In the genomic region with DNA sequence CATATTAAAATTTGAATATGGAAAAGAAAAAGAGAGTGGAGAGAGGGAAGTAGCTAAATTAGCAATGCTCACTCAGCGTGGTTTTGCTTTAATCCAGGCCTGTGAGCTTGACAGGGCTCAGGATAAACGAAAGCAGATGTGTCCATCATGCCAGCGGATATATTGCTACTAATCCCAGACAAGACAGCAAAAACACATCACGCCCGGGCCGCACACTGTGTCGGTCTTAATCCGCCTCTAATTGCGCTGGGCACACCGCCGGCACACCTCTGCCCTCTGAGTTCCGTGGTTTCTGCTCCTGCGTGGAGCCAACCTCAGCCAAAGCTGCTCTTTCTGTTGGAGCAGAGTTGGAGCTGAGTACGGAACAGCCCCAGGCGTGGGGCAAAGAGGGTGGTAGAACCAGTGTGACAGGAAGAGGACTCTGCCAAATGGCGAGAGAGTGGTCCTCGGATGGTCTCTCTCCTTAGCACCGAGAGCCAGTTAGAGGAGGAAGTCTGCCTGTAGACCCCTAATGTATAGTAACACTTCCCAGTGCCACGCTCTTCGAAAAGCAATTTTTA, we compare ENCODE assay signal across 12 mouse cellular contexts.
A peak's percentile ranks its signal among the peaks of the same experiment; 100 is the strongest.
DNase-seq lines count a peak whose midpoint lies in the region.
"Had no signal": no experiment of that assay in that cellular context is flagged by ENCODE, and none has a peak within 500 bp of the region (broad histone marks: within the 10 kb centered on the region; RNA-seq: fewer than 3 reads in every experiment).

No protein-coding gene starts in this region.

- peak; percentile 11 for DNase-seq in urinary bladder, postnatal 14 days (ENCODE audit: low spot score)
- no peak for DNase-seq in urinary bladder, postnatal 10 days (ENCODE audit: low spot score)
- peak; percentile 13 for DNase-seq in fat pad, adult 2 months (ENCODE audit: extremely low read depth, low read depth, low spot score)
- peak; percentile 5 for DNase-seq in lung, postnatal 25 days (ENCODE audit: low spot score)
- DNase-seq in urinary bladder, postnatal 25 days (ENCODE audit: low spot score): peak; percentile 7
- DNase-seq in layer of hippocampus, postnatal 36 days: no peak
- no peak for DNase-seq in left cerebral cortex, postnatal 14 days (ENCODE audit: low spot score in 2 of 2)
- no peak for DNase-seq in thymus, postnatal 14 days
- DNase-seq: adrenal gland, adult 2 months; forebrain, postnatal 0 days; liver, postnatal 0 days; thymus, postnatal 36 days had no signal

- intact Hi-C loops in left cerebral cortex, postnatal 14 days (cut with DNase I): no loop called here

Comparison
In these comparisons a context has a peak if more than half of its experiments do, and no peak if none do; other contexts are left out.
1. DNase-seq: peak in urinary bladder, postnatal 14 days (single experiment), fat pad, adult 2 months (single experiment), lung, postnatal 25 days (single experiment) and urinary bladder, postnatal 25 days (single experiment); none in urinary bladder, postnatal 10 days (single experiment), layer of hippocampus, postnatal 36 days (0 of 2), left cerebral cortex, postnatal 14 days (0 of 2) and thymus, postnatal 14 days (single experiment).